Mouse (Mus musculus): ENCODE measurements around the gene Nkiras2.
"Not testable (repeated sequence)": the region's sequence is repeated elsewhere in the genome, so short reads cannot be mapped to it uniquely, and the experiment has no call there.

Gene Nkiras2

DNA sequence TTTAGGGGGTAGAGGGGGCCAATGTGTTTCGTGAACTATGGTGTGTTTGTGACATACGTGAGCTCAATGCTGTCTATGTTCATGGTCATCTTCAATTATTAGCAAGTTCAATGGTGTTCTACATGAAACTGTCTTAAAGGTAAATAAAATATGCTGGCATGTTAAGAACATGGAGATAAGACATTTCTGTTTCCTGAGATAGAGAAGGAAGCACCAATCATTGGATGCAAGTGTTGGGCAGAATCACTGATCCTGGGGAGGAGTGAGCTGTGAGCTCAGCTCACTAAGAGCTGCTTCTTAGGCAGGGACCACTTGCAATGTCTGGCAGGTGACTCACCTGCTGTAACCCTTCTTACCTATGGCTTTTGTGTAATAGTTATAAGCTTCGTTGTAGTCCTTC, 17.7 kb upstream of the Nkiras2 start:
- DNase-seq (ENCODE audit: low spot score): no peak

DNA sequence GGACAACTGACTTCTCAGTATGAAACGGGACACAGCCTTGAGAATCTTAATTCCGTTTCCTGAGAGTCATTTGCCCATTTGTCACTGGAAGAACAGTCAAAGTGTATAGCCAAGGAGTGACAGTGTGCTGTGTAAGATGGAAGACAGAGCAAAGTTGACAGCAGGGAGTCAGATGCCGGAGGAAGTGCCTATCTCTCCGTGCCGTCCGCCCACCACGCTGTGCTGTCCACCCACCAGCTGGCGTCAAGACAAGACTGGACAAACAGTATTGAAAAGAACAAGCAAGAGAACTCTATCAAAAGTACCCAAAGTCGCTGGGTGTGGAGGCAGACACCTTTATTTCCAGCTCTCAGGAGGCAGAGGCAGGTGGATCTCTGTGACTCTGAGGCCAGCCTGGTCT, 15.9 kb upstream of the Nkiras2 start:
- DNase-seq (ENCODE audit: low spot score): no peak

DNA sequence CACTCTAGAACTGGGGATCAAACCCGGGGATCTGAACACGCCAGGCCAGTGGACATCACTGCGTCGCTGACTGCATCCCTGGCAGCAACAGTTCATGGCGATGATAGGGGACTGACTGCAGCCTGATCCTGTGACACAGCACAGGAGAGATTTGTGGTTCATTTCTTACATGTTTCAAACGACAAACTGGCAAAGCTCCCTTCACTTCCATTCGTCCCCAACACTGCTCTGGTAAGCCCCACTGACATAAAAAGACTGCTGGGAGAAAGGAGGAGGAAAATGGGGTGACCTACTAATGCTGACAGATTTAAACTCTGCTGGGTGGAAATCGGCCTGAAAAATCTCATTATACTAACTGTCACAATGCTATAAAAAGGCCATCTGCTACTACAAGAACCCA, 15.2 kb upstream of the Nkiras2 start:
- no peak for DNase-seq (ENCODE audit: low spot score)

DNA sequence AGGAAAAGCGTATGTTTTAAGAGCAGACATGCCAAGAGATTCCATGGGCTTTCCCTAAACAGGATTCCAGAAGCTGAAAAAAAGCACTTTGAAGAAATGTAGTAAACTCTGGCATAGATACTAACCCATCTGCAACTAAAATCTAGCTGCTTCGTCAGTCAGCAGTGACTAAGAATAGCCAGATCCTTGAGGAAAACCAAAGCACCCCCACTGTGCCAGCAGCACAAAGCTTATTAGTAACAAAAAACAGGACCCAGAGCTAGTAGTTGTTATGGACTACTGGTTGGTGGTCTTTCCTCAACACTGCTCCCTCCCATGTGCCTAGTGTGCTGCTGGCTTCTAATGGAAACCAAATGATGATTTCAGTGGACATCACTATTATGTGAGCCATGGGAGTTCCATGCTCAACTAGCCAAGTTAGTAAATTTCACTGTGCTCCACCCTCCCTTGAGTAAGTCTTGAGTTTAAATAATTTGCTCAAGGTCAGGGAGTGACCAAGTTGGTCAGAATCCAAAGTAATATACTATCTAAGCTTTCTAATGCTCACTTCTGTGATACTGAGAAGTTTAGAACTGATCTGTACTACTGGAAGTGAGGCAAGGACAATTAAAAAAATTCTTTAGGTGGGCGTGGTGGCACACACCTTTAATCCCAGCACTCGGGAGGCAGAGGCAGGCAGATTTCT, 14.6 kb upstream of the Nkiras2 start:
- DNase-seq (ENCODE audit: low spot score): no peak

DNA sequence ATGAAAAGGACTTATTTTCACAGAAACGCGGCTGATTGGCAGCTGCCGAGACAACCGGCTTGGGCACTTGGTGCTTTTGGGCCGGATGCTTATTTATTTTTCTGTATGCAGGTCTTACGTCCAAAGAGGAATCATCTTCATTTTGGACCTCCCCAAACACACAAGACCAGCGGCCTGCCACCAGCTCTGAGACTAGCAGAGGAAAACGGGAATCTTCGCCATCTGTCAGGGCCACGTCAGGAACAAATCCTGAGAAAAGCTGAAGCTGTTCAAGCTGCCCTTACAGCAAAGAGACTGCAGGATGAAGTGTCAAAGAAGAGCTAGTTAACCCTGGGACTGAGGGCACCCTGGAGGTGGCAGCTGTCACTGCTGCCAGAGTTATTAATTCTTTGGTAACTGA, 13.6 kb upstream of the Nkiras2 start:
- no peak for DNase-seq (ENCODE audit: low spot score)

DNA sequence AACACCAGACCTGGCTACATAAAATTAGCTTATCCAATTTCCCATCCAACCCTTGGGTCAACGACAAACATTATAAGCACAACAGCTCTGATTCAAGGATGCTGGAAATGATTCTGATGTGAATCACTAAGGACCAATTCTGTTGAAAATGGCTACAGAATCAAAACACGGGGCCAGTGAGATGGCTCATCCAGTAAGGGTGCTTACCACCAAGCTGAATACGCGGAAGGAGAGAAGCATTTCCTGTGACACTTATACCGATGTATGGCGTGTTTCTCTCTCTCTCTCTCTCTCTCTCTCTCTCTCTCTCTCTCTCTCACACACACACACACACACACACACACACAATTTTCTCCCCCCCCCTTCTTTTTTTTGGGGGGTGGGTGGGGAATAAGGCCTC, 11.9 kb upstream of the Nkiras2 start:
- DNase-seq (ENCODE audit: low spot score): no peak

DNA sequence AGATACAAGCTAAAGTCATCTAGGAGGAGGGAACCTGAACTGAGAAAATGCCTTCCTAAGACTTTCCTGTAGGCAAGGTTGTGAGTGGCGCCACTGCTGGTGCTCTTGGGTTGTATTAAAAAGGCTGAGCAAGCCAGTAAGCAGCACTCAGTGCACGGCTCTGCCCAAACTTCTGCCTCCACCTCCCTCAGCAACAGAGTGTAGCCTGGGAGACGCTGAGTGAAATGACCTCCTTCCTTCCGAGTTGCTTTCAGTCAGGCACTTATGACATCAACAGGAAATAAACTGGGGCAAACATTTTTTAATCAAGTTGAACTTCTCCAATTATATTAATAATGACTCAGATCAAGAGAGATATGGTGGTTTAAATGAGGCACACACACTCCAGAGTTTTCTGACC, 10.2 kb upstream of the Nkiras2 start:
- no peak for DNase-seq (ENCODE audit: low spot score)

DNA sequence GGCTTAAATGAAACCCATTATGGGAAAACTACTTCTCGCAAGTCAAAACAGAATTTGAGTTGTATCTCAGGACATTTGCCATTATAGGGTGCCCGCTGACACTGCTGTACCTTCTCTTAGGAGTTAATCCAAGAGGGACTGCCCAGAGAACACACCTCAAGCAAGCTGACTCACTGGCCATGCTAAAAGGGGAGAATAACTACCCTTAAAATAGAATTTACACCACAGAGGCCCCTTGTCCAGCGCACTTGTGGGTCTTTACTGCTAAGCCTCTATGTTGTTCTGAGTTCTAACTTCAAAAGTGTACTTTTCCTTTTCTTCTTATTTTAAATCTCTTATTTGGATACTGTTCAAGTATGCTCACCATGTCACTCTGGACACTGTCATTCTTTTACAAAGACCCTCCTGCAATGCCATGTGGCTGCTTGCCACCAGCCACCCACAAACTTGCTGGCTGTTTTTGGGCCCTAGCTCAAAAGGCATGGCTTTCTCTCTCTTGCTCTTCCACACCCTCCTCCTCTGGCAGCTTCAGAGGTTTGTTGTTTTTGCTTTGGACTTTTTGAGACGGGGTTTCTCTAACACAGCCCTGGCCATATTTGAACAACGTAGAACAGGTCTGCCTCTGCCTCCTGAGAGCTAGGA, 9.6 kb upstream of the Nkiras2 start:
- DNase-seq (ENCODE audit: low spot score): no peak

DNA sequence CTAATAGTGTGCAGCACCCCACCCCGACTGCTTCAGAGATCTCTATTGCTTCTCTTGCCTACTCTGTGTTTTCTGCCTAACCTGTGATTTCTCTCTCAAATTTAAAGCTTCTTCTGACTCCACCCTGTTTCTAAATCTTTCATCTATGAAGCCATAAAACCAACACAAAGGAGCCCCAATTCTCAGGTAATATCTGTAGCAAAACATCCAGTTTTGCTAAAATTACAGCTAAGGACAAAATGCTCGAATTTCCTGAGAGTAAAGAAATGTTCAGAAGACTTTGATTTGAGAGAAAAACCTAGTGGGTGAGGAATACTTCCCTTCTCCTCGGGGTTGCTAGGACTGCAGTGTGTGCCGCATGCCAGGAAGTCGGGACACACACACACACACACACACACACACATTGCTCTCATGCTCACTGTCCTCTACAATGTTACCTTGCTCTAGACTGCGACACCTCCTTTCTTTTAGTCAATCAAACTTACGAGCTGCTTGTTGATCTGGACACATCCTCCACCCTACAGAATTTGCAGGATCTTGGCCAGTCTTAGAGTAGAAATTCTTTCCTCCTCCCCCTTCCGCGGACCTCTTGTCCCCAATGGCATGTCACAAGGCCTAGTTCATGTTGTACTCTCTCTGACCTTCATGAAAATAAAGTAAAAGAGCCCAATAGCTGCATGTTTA, 8.9 kb upstream of the Nkiras2 start:
- no peak for DNase-seq (ENCODE audit: low spot score)

DNA sequence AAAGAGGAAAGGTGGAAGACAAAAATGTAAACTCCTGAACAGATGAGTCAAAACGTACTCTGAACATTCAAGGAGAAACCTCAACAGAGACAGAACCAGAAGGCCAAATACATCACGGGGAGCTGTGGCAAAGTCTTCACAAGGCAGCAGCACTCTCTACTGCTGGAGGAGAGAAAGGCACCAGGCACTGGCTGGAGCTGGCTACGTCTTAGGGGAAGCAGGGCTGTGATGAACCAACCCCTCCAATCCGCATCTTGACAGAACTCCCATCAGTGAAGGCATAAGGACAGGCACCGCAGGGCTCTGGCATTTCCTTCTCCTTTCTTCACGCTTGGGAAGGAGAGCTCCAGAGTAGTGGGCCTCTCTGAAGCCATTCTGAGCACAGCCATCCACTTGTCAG, 7.4 kb upstream of the Nkiras2 start:
- no peak for DNase-seq (ENCODE audit: low spot score)

DNA sequence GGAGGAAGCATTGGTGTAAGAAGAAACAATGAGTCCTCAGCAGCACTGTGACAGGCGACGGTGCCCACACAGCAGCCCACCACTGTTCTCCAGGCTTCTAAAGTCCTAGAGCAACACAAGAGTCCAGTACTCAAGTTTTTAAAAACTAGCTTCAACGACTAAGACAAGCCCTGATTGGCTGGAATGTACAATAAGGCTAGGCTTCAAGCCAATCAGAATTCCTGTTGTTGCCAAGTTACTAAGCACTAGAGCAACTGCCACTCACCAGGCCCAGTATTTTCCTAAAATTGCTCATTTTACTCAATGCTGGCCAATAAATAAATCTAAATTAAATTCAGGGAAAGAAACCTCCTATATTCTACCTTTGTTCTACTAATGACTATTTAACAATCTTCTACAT, 5.8 kb upstream of the Nkiras2 start:
- DNase-seq (ENCODE audit: low spot score): no peak

DNA sequence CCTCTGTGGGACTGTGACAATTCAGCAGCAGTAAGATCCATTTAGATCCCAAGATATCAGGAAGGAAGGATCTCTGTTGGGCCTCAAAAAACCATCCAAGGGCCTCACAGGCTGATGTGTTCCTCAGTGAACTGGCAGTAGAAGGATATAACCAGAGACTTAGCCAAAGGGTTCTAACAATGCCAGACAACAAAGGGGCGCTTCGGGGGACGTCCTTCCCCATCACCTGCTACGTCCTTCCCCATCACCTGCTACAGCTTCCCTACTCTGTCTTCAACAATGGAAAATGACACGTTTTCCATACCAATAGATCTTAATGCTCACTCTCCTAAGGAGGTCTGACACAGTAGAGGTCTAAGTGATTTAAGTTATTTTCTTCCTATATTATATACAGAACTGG, 2.7 kb upstream of the Nkiras2 start:
- DNase-seq (ENCODE audit: low spot score): no peak

DNA sequence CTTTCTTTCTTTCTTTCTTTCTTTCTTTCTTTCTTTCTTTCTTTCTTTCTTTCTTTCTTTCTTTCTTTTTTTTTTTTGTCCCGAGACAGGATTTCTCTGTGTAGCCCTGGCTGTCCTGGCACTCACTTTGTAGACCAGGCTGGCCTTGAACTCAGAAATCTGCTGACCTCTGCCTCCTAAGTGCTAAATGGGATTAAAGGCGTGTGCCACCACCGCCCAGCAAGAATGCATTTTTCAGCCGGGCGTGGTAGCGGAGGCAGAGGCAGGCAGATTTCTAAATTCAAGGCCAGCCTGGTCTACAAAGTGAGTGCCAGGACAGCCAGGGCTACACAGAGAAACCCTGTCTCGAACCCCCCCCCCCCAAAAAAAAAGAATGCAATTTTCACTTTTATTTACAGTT, 2.2 kb upstream of the Nkiras2 start:
- DNase-seq (ENCODE audit: low spot score): not testable (repeated sequence)

DNA sequence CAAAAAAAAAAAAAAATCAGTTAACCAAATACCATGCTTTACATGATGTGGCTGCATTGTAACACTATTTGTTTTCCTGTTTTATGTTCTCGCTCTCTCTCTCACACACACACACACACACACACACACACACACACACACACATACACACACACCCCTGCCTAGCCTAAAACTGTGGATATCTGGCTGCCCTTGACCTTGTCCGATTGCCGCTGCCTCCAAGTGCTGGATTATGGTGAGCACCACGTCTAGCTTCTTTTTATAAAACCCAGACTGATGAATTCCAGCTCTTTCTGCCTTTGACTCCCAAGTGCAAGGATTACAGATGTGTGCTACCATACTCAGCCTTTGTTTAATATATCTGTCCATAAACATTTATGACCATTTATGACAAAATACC, 1.6 kb upstream of the Nkiras2 start:
- no peak for DNase-seq (ENCODE audit: low spot score)

DNA sequence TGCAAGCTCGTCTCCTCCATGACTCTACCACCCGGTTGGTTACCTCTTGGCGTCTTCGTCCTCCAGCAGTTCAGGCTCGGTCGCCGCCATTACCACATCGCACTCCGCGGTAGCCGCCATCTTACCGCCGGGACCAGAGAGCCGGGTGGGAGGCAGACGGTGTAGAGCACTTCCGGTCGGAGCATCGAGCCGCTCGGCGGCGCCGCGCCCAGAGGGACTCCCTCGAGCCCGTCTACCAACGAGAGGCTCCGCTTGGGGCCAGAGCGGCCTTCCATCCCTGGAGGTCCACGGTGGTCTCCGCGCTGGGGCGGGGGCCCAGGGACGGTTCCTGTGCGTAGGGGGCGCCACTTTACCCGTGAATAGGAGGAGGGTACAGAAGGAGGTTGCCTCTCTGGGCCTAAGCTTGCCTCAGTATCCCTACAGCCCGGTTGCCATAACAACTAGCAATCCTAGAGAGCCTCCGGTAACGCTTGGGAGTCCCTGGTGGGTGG, 486 bp downstream of the Nkiras2 start:
- DNase-seq (ENCODE audit: low spot score): peak; percentile 91

DNA sequence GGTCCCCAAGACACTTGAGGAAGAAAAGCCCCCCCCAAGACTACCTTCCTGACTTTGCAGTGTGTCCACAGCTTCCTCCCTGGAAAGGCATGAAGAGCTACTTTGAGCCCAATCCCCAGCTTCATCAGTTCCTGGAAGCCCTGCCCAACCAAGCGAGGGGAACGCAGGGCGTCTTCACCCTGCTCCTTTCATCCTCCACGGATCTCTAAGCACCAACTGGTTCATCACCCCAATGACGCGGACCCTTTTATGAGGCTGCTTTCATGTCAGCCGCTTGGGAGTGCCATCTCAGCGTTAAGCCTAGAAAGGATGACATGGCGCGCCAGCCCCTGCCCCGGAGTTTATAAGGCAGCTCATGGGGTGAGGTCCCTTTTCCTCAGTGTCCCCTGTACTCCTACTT, 938 bp downstream of the Nkiras2 start, which contains the start of gene Dnajc7:
Gene Dnajc7, minus strand, starts transcription at position 187 of the 400 bp plus-strand sequence.
- peak; percentile 50 for DNase-seq (ENCODE audit: low spot score)

DNA sequence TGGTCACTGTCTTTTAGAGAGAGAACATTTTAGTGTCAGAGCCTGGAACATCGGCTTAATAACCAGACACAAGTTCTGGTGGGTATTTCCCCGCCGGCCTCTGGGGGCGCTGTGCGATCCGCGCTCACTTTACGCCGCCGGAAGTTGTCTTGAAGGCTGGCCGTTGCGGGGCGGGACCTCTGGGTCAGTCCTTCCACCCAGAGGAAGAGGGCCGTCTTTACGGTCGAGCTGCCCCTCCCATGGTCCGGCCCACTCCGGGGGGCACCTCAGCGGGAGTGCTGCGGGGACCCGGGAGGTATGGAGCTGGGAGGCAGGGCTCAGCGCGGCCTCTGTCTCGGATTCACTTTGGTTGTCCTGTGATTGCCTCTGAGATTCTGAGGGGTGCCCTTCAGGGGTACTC, 3.7 kb downstream of the Nkiras2 start:
- peak; percentile 89 for DNase-seq (ENCODE audit: low spot score)

DNA sequence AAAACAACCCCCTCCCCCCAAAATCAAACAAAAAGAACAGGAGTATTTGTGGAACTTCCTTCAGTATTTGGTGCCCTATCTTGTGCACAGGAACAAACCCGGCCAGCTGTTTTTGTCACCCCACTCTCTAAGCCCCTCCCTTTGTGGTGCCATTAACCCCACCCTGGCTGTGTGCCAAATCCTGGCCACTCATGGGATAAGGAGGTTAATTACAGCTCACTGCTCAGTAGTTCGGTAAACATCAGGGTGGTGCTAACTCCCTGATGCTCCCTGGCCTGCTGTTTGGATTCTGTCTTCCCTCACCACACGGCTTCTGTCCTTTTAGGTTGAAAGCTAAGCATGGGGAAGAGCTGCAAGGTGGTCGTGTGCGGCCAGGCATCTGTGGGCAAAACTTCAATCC, 4.8 kb downstream of the Nkiras2 start:
- no peak for DNase-seq (ENCODE audit: low spot score)

DNA sequence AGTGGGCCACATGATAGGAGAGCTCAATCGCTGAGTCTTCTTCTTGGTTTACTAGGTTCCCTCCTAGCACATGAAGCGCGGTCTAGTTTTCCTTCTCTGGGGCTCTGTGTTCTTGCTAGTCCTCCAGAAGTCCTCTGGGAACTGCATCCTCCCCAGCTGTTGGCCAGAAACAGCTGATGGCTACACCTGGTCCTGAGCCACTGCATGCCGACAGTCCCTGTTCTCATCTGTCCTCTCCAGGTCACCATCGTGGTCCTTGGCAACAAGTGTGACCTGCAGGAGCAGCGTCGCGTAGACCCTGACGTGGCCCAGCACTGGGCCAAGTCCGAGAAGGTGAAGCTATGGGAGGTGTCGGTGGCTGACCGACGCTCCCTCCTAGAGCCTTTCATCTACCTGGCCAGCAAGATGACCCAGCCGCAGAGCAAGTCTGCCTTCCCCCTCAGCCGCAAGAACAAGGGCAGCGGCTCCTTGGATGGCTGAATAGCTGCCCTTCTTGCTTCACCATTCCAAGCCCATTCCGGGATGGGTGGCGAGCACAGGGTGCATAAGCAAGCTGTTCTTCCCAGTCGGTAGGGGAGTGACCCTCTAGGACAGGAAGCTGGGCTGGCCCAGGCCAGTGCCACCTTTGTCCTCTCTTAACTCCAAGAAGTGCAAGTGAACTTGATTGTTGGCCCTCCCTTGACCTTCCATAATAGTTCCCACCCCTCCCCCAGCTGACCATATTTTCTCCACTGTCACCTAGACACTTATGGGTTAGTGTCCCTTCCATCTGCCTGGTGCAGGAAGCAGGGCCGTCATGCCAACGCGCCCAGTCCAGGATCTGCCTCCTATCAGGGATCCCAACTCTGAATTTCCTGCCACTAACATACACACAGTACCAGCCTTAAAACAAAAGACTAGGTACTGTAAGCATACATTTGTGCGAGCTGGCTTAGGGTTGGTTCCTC, 7.0 kb downstream of the Nkiras2 start:
- no peak for DNase-seq (ENCODE audit: low spot score)

DNA sequence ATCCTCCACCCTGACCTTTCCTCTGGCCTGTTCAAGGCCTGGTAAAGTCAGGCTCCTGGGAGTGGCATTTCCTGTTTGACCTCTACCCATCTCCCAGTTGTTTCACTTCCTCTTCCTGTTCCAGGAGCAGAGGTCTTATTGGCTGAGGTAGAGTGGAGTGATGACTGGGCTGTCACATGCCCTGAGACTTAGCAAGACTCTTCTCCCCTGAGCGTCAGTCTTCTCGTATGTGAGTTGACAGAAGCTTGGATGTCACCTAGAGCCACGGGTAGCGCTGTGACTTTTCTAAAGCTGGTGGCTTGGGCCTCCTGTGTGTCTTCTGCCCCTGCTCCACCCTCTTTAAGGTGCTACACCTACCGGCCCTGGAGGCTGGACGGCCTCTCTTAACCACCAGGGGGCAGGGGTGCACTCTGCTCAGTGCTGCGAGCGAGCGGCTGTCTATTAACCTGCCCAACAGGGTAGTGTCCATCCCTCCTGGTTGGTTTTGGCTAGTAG, 7.7 kb downstream of the Nkiras2 start:
- no peak for DNase-seq (ENCODE audit: low spot score)

DNA sequence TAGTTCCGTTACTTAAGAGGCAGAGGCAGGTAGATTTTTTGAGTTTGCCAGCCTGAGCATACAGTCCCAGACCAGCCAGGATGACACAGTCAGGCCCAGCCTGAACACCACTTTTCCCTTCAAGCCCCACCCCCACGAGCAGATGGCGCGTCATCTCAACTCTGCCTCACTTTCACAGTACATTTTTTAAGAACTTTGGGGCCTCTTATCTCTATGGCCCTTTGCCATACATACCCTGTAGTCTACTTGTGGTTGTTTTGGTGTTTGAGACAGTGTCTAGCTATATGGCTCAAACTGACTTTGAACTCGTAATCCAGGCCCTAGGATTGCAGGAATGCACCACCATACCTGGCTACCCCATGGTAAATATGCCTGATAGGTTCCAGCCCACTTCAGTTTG, 9.0 kb downstream of the Nkiras2 start:
- DNase-seq (ENCODE audit: low spot score): no peak

DNA sequence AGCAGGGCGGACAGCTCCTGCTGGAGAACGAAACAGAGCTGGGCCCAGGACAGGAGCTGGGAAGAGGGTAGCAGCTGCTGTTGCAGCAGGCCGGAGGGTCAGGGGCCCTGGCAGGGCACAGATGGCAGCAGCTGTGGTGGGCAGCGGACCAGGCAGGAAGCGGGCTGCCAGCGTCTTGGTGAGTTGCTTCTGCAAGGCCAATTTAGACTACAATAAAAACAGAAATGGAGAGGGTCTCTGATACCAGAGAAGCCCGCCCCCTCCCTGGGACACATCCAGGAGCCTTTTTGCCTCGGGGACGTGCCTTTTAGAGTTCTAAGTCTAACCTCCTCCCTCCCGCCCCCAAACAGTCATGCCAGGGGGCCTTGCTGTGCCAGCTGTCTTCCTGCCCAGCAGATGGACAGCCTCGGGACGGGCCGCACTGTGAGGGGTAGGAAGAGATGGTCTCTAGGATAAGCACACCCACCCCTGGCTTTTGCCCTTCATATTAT, 9.9 kb downstream of the Nkiras2 start:
- DNase-seq (ENCODE audit: low spot score): no peak

Data from left cerebral cortex, adult 11 months (tissue).